Mouse (Mus musculus) lung, embryonic 16.5 days (tissue): Measurements from ENCODE around the gene Fndc3b. TPM values are rescaled to one million over a fixed set of nuclear protein-coding genes. Genes with fewer than 3 reads are reported as not detected.

Experiments used
- ATAC-seq: fragments of 200-750 bp; cut with Nextera tagmentation; 2 replicates; pipeline ENCODE4 v1.8.0; 2017; ENCODE audit warnings: low read depth, mild to moderate bottlenecking, moderate library complexity
- H3K27ac ChIP-seq: fragments of 300-500 bp; sonication (generic); 2 replicates; pipeline ENCODE4 v1.5.1; 2014; ENCODE audit warnings: mild to moderate bottlenecking, control low read depth, low read length
- H3K27me3 ChIP-seq: fragments of 300-500 bp; sonication (generic); 2 replicates; pipeline ENCODE4 v1.6.1; 2014; ENCODE audit warnings: low read depth, low read length, mixed read lengths; ENCODE audit not compliant: control insufficient read depth, insufficient read depth
- H3K36me3 ChIP-seq: fragments of 300-500 bp; sonication (generic); 2 replicates; pipeline ENCODE4 v1.6.1; 2014; ENCODE audit warnings: low read length; ENCODE audit not compliant: control insufficient read depth, insufficient read depth
- H3K4me1 ChIP-seq: fragments of 300-500 bp; sonication (generic); replicated peaks from 2 replicates; pipeline ENCODE4 v1.6.1; 2014; ENCODE audit warnings: low read length, mixed read lengths; ENCODE audit not compliant: control insufficient read depth, insufficient read depth
- H3K4me2 ChIP-seq: fragments of 300-500 bp; sonication (generic); 2 replicates; pipeline ENCODE4 v1.6.1; 2014; ENCODE audit warnings: low read depth, low read length, control low read depth
- H3K4me3 ChIP-seq: fragments of 300-500 bp; sonication (generic); 2 replicates; pipeline ENCODE4 v1.5.1; 2014; ENCODE audit warnings: mild to moderate bottlenecking, low read length, control low read depth
- H3K9ac ChIP-seq: fragments of 300-500 bp; sonication (generic); 2 replicates; pipeline ENCODE4 v1.6.1; 2014; ENCODE audit warnings: low read length, control low read depth
- H3K9me3 ChIP-seq: fragments of 300-500 bp; sonication (generic); 2 replicates; pipeline ENCODE4 v1.6.1; 2016; ENCODE audit warnings: low read length; ENCODE audit not compliant: control insufficient read depth
- WGBS: fragments of 180-500 bp; shearing (Covaris S2); extraction: QIAGEN DNeasy Blood & Tissue Kit; methylation state at CpG from one replicate; pipeline ENCODE4 v1.1.7; 2014; 5-methylcytosine and 5-hydroxymethylcytosine counted together
- polyA plus RNA-seq: library from polyadenylated mRNA; unstranded; fragments of >200 nt; fragmentation: Nextera tagmentation; extraction: Ambion mirVana; gene quantifications from 2 replicates; pipeline ENCODE4 v1.2.1, GENCODE M21; 2015

Fndc3b gene
- polyA plus RNA-seq, 1 experiment from 2014 or later: 36.3 TPM

- WGBS: 95% methylated on average over 6 of the region's 6 CpGs
- peaks cover 15% of the 10 kb centered on the region for H3K4me1 ChIP-seq
Measured at GRCm38 (mm10) chr3:27698671-27699070, 12.4 kb downstream of the Fndc3b start.

GRCm38 (mm10) chr3:27696449-27696797 is 14.7 kb downstream of the Fndc3b start:
- H3K36me3 ChIP-seq: no peaks in the 10 kb centered on the region
- 60% methylated on average over 5 of the region's 5 CpGs for WGBS
- H3K4me1 ChIP-seq: peaks cover 33% of the 10 kb centered on the region
- no peak for ATAC-seq
- no peaks in the 10 kb centered on the region for H3K27me3 ChIP-seq
- H3K4me2 ChIP-seq: no peak overlapping the region
- no peaks in the 10 kb centered on the region for H3K9me3 ChIP-seq
- no peak overlapping the region for H3K4me3 ChIP-seq
- H3K9ac ChIP-seq: no peak overlapping the region
- no peak overlapping the region for H3K27ac ChIP-seq

More at GRCm38 (mm10) chr3:27698671-27699070, 12.4 kb downstream of the Fndc3b start:
- Histone ChIP-seq H3K27me3 (no peaks in the 10 kb centered on the region), H3K36me3 (peaks cover 2% of the 10 kb centered on the region; the same call in 1 of the 2 replicates), H3K9ac (no peak overlapping the region), H3K27ac (no peak overlapping the region), H3K4me2 (no peak overlapping the region), H3K4me3 (no peak overlapping the region), H3K9me3 (no peaks in the 10 kb centered on the region)
- no peak for ATAC-seq

GRCm38 (mm10) chr3:27695612-27696448 is 15.3 kb downstream of the Fndc3b start:
- 65% methylated on average over 16 of the region's 16 CpGs for WGBS
- no peak overlapping the region for H3K4me3 ChIP-seq

GRCm38 (mm10) chr3:27694586-27694985 is 16.5 kb downstream of the Fndc3b start:
- Histone ChIP-seq H3K4me3 (no peak overlapping the region), H3K36me3 (no peaks in the 10 kb centered on the region), H3K27me3 (no peaks in the 10 kb centered on the region), H3K9me3 (no peaks in the 10 kb centered on the region), H3K4me1 (peaks cover 45% of the 10 kb centered on the region), H3K9ac (no peak overlapping the region), H3K27ac (no peak overlapping the region), H3K4me2 (no peak overlapping the region)
- WGBS: 51% methylated on average over 10 of the region's 10 CpGs
- ATAC-seq: no peak

More at GRCm38 (mm10) chr3:27695612-27696448, 15.3 kb downstream of the Fndc3b start:
- ATAC-seq: no peak
- no peaks in the 10 kb centered on the region for H3K9me3 ChIP-seq
- peaks cover 39% of the 10 kb centered on the region for H3K4me1 ChIP-seq
- H3K9ac ChIP-seq: no peak overlapping the region
- no peak overlapping the region for H3K4me2 ChIP-seq
- H3K36me3 ChIP-seq: no peaks in the 10 kb centered on the region
- no peak overlapping the region for H3K27ac ChIP-seq
- H3K27me3 ChIP-seq: no peaks in the 10 kb centered on the region

- WGBS: 78% methylated on average over 5 of the region's 5 CpGs
Measured at GRCm38 (mm10) chr3:27694111-27694510, 17.0 kb downstream of the Fndc3b start.

GRCm38 (mm10) chr3:27691486-27692160 is 19.5 kb downstream of the Fndc3b start:
- no peak for ATAC-seq
- Histone ChIP-seq H3K9ac (no peak overlapping the region), H3K27me3 (no peaks in the 10 kb centered on the region), H3K36me3 (no peaks in the 10 kb centered on the region), H3K4me1 (peaks cover 68% of the 10 kb centered on the region), H3K4me2 (no peak overlapping the region), H3K27ac (peak overlapping the region; percentile 60), H3K9me3 (no peaks in the 10 kb centered on the region), H3K4me3 (no peak overlapping the region)
- 72% methylated on average over 9 of the region's 9 CpGs for WGBS

More at GRCm38 (mm10) chr3:27694111-27694510, 17.0 kb downstream of the Fndc3b start:
- H3K9me3 ChIP-seq: no peaks in the 10 kb centered on the region
- no peaks in the 10 kb centered on the region for H3K27me3 ChIP-seq
- H3K27ac ChIP-seq: no peak overlapping the region
- H3K36me3 ChIP-seq: no peaks in the 10 kb centered on the region
- H3K4me1 ChIP-seq: peaks cover 50% of the 10 kb centered on the region
- no peak overlapping the region for H3K4me2 ChIP-seq
- ATAC-seq: no peak
- no peak overlapping the region for H3K9ac ChIP-seq
- no peak overlapping the region for H3K4me3 ChIP-seq

- 6% methylated on average over 6 of the region's 6 CpGs for WGBS
- peak overlapping the region; percentile 21 for H3K9ac ChIP-seq
- peak overlapping the region; percentile 95 for H3K27ac ChIP-seq
- H3K4me3 ChIP-seq: peak overlapping the region; percentile 20
- no peaks in the 10 kb centered on the region; the same call in 1 of the 2 replicates for H3K36me3 ChIP-seq
- H3K9me3 ChIP-seq: no peaks in the 10 kb centered on the region
- ATAC-seq: peak; percentile 82
- peak overlapping the region; percentile 52 for H3K4me2 ChIP-seq
- peaks cover 72% of the 10 kb centered on the region for H3K4me1 ChIP-seq
- H3K27me3 ChIP-seq: no peaks in the 10 kb centered on the region
Measured at GRCm38 (mm10) chr3:27690030-27690429, 21.1 kb downstream of the Fndc3b start.

GRCm38 (mm10) chr3:27689149-27689865 is 21.8 kb downstream of the Fndc3b start:
- H3K9me3 ChIP-seq: no peaks in the 10 kb centered on the region
- peak overlapping the region; percentile 52 for H3K4me2 ChIP-seq
- H3K9ac ChIP-seq: 0 out of 2 replicates have a peak overlapping the region, but pooled peaks have one; percentile 16
- peaks cover 79% of the 10 kb centered on the region for H3K4me1 ChIP-seq
- no peaks in the 10 kb centered on the region; the same call in 1 of the 2 replicates for H3K36me3 ChIP-seq
- WGBS: 37% methylated on average over 12 of the region's 12 CpGs
- peak overlapping the region; percentile 95 for H3K27ac ChIP-seq
- no peaks in the 10 kb centered on the region for H3K27me3 ChIP-seq
- peak; percentile 77 for ATAC-seq
- no peak overlapping the region for H3K4me3 ChIP-seq
